Mouse (Mus musculus) thymus, adult 2 months (tissue): ENCODE results near the gene Ptov1.

Experiments
- CTCF ChIP-seq: fragments of 200-500 bp; IDR thresholded peaks from 2 replicates; pipeline ENCODE4 v1.5.1; 2012; ENCODE audit warnings: mild to moderate bottlenecking, control low read depth, low read length, moderate library complexity, borderline replicate concordance; ENCODE audit not compliant: control insufficient read depth, poor library complexity, insufficient read depth; ENCODE audit errors: extremely low read depth
- POLR2A ChIP-seq: fragments of 200-500 bp; IDR thresholded peaks from 2 replicates; pipeline ENCODE4 v1.6.1; 2012; ENCODE audit warnings: mild to moderate bottlenecking, low read length, control low read depth, moderate library complexity; ENCODE audit not compliant: control insufficient read depth, poor library complexity, insufficient read depth; ENCODE audit errors: extremely low read depth

GRCm38 (mm10) chr7:44894175-44894574 is 24.6 kb upstream of the Ptov1 start:
- no peak for TF ChIP-seq CTCF
- no peak for TF ChIP-seq POLR2A
